Mouse (Mus musculus) layer of hippocampus, adult 2 months (tissue): ENCODE measurements around the gene Cerkl. TPM values are rescaled to one million over a fixed set of nuclear protein-coding genes. Genes with fewer than 3 reads are reported as not detected.
A peak's percentile ranks its signal among the peaks of the same experiment; 100 is the strongest.

Experiments
- DNase-seq, 2 experiments: peaks; one replicate each; pipeline ENCODE4 v3.0.0; 2022; ENCODE audit warnings: low spot score in 2 of 2
- H3K27ac ChIP-seq: fragments of 200-600 bp; 2 replicates; pipeline ENCODE4 v1.8.1; 2022
- H3K4me3 ChIP-seq: fragments of 200-600 bp; 2 replicates; pipeline ENCODE4 v1.8.1; 2022; ENCODE audit warnings: mild to moderate bottlenecking
- CTCF ChIP-seq: fragments of 200-600 bp; conservative IDR thresholded peaks from 2 replicates; pipeline ENCODE4 v1.8.1; 2022; ENCODE audit warnings: antibody characterized with exemption, mild to moderate bottlenecking, moderate library complexity
- total RNA-seq, 2 experiments: library from RNA; stranded (reverse); gene quantifications; 2 replicates each; pipeline ENCODE4 v1.2.3; 2021

Cerkl gene
- total RNA-seq, 2 experiments from 2014 or later, result 7.0 to 10.4 TPM

- Histone ChIP-seq H3K4me3 (no peak overlapping the region), H3K27ac (no peak overlapping the region)
- DNase-seq, result peak; percentile 18 to 20
- peak; percentile 38 for TF ChIP-seq CTCF
Measured at GRCm38 (mm10) chr2:79379087-79380041, 77.2 kb downstream of the Cerkl start.

GRCm38 (mm10) chr2:79378346-79379086 is 78.1 kb downstream of the Cerkl start:
- no peak overlapping the region for H3K27ac ChIP-seq
- no peak for TF ChIP-seq CTCF
- DNase-seq, result no peak
- H3K4me3 ChIP-seq, result no peak overlapping the region

DNA sequence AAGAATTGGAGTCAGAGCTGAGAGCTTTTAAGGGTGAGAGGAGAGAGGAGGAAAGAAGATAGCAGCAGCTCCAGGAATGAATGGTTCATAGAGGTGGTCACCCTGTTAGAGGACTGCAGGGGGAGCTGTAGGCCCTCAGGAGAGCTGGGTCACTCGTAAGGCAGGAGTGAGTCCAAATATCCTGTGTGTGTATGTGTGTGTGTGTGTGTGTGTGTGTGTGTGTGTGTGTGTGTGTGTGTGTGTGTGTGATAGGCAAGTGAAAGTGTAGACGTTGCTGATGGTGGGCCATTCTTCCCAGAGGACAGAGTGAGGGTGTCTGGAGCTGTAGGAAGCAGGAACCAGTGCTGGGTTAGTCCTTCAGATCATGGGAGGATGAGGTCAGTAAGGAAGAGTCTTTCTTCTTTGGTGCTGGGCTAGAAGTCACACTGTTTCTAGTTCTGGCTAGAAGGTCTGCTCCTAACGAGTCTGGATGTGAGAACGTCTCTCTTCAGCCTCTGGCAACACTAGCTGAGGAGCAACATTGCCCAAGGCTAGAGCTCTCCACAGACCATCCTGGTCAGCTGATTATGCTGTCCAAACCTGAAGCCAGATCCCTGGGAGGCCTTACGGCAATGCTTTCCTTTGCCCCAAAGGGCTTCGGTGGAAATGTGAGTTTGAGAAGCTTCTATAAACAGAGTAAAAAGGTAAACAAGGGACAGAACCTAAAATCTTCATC is 83.9 kb downstream of the Cerkl start:
- TF ChIP-seq CTCF, result peak; percentile 68
- DNase-seq, result no peak
- no peak overlapping the region for H3K4me3 ChIP-seq
- no peak overlapping the region for H3K27ac ChIP-seq

- no peak overlapping the region for H3K27ac ChIP-seq
- DNase-seq, result no peak
- H3K4me3 ChIP-seq, result no peak overlapping the region
- TF ChIP-seq CTCF, result no peak
Measured at GRCm38 (mm10) chr2:79372154-79372467, 84.5 kb downstream of the Cerkl start.

GRCm38 (mm10) chr2:79371326-79372153 is 85.0 kb downstream of the Cerkl start:
- TF ChIP-seq CTCF, result no peak
- H3K4me3 ChIP-seq, result peak overlapping the region; percentile 61; the same call in 1 of the 2 replicates
- DNase-seq, result no peak
- H3K27ac ChIP-seq, result no peak overlapping the region

DNA sequence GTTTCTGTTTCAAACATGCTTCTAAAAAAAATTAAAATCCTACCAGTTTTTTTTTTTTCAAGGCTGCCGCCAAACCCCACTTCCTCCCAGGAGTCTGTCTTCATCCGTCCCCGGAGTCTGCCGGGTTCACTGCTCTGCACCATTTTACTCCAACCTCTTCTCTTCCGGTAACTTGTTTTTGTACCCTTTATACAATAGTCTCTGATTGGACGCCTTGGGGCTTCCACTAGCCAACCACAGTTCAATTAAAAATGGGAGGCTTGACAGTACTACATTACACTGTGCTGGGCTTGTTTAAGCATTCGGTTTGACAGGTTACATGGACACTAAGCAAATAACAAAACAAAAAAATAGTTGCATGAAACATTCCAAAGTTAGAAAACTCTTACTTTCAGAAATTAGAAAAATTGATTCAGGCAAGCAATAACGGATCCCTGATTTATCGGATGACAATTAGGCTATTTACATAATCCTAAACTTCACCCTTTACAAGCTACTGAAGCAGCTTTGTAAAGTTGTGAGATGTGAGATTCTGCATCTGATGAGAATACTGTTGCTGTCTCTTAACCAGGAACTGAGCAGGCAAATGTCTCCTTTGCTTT is 85.8 kb downstream of the Cerkl start:
- TF ChIP-seq CTCF, result no peak
- DNase-seq, result no peak
- H3K4me3 ChIP-seq, result peak overlapping the region; percentile 61
- H3K27ac ChIP-seq, result peak overlapping the region; percentile 61

DNA sequence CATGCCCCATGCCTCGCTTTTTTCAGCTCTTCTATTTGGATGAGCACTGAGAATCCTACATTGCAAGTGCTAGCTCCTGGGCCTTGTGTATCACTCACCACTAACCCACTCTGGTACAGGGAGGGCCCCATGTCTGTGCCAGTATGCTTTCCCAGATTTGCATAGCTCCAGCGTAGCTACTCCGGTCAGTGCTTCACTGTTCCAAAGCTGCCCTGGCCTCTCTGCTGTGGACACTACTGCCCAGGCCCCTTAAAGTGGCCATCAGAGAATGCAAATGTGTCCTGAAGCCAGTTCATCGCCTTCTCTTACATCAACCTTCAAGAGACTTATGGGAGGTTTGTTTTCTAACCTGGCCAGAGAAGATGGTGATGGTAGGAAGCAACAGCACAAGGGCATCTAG is 86.7 kb downstream of the Cerkl start:
- no peak for DNase-seq
- TF ChIP-seq CTCF, result no peak
- Histone ChIP-seq H3K4me3 (peak overlapping the region; percentile 61), H3K27ac (no peak overlapping the region)

DNA sequence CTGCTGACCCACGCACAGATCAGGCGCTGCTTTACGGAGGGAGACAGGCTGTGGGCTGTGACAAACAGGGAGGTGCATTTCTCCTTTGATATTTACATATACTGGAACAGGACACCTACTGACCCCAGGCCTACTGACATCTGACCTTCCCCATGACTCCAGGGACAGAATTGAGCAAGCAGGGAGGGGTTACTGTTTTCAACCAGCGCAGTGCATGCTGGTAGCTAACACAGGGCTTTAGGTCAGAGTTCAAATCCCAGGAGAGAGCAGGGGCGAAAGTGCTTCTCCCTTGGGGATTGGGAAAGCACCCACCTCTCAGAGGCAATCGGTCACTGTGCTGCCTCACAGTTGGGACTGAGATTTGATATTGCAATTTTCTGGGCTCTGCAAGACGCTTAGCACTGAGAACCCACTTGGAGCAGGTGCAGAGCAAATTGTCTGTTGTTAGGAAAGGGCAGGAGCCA is 87.5 kb downstream of the Cerkl start:
- H3K27ac ChIP-seq, result no peak overlapping the region
- TF ChIP-seq CTCF, result no peak
- no peak overlapping the region for H3K4me3 ChIP-seq
- no peak for DNase-seq

GRCm38 (mm10) chr2:79368661-79369060 is 87.9 kb downstream of the Cerkl start:
- Histone ChIP-seq H3K4me3 (no peak overlapping the region), H3K27ac (no peak overlapping the region)
- no peak for DNase-seq
- TF ChIP-seq CTCF, result no peak

- peak; percentile 61 for TF ChIP-seq CTCF
- no peak overlapping the region for H3K27ac ChIP-seq
- no peak overlapping the region for H3K4me3 ChIP-seq
- DNase-seq, result no peak
Measured at GRCm38 (mm10) chr2:79367451-79368450, 88.8 kb downstream of the Cerkl start.

DNA sequence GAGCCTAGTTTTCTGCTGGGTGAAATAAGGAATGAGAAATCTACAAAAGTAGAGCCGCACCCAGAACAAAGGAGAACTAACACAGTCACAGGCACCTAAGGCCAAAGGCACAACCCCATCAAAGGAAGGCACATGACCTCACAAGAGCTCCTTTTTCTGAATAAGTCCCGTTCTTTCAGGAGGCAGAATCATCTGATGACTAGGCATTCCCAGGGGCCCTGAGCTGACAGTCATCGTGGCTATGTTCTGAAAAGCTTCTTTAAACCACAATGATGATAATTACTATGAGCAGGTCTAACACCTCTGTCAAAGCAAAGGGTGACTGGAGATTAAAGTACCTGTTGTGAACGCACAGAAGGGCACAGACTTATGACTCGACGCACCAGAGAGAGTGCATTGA is 92.7 kb downstream of the Cerkl start:
- no peak overlapping the region for H3K4me3 ChIP-seq
- no peak overlapping the region for H3K27ac ChIP-seq
- DNase-seq, result no peak
- no peak for TF ChIP-seq CTCF
